Mouse (Mus musculus) limb, embryonic 14.5 days (tissue): ENCODE results near the gene Kcnk7. TPM values are rescaled to one million over a fixed set of nuclear protein-coding genes. Genes with fewer than 3 reads are reported as not detected.

Source experiments
- ATAC-seq: fragments of 200-750 bp; cut with Nextera tagmentation; 2 replicates; pipeline ENCODE4 v1.8.0; 2017; ENCODE audit warnings: low read depth, moderate number of reproducible peaks, moderate TSS enrichment; ENCODE audit not compliant: low FRiP score
- DNase-seq: peaks from one replicate; pipeline ENCODE4 v3.0.0-alpha.2; 2015; ENCODE audit warnings: low spot score
- H3K27ac ChIP-seq: fragments of 300-500 bp; sonication (generic); replicated peaks from 2 replicates; pipeline ENCODE4 v1.5.1; 2014; ENCODE audit warnings: low read depth, mild to moderate bottlenecking, low read length, moderate library complexity, mixed read lengths
- H3K27me3 ChIP-seq: fragments of 300-500 bp; sonication (generic); 2 replicates; pipeline ENCODE4 v1.6.1; 2014; ENCODE audit warnings: low read length, mixed read lengths; ENCODE audit not compliant: control insufficient read depth, insufficient read depth
- H3K36me3 ChIP-seq: fragments of 300-500 bp; sonication (generic); 2 replicates; pipeline ENCODE4 v1.6.1; 2014; ENCODE audit warnings: mild to moderate bottlenecking, low read length, moderate library complexity, mixed read lengths; ENCODE audit not compliant: control insufficient read depth, insufficient read depth
- H3K4me1 ChIP-seq: fragments of 300-500 bp; sonication (generic); 2 replicates; pipeline ENCODE4 v1.6.1; 2014; ENCODE audit warnings: antibody characterized with exemption, low read length, mixed read lengths; ENCODE audit not compliant: control insufficient read depth, insufficient read depth
- H3K4me2 ChIP-seq: fragments of 300-500 bp; sonication (generic); replicated peaks from 2 replicates; pipeline ENCODE4 v1.6.1; 2014; ENCODE audit warnings: low read depth, mild to moderate bottlenecking, low read length, moderate library complexity; ENCODE audit not compliant: severe bottlenecking
- H3K4me3 ChIP-seq: fragments of 300-500 bp; sonication (generic); replicated peaks from 2 replicates; pipeline ENCODE4 v1.5.1; 2014; ENCODE audit warnings: low read length
- H3K9ac ChIP-seq: fragments of 300-500 bp; sonication (generic); 2 replicates; pipeline ENCODE4 v1.6.1; 2014; ENCODE audit warnings: mild to moderate bottlenecking, low read depth, low read length, moderate library complexity; ENCODE audit not compliant: severe bottlenecking
- H3K9me3 ChIP-seq: fragments of 300-500 bp; sonication (generic); 2 replicates; pipeline ENCODE4 v1.6.1; 2016; ENCODE audit warnings: low read length; ENCODE audit not compliant: control insufficient read depth
- POLR2A ChIP-seq: fragments of 200-500 bp; IDR thresholded peaks from 2 replicates; pipeline ENCODE4 v1.8.0; 2012; ENCODE audit warnings: inconsistent platforms, mild to moderate bottlenecking, moderate library complexity, borderline replicate concordance; ENCODE audit not compliant: insufficient read depth, insufficient read length; ENCODE audit errors: extremely low read depth
- WGBS: fragments of 180-500 bp; shearing (Covaris S2); extraction: QIAGEN DNeasy Blood & Tissue Kit; methylation state at CpG from one replicate; pipeline ENCODE4 v1.1.7; 2014; 5-methylcytosine and 5-hydroxymethylcytosine counted together
- polyA plus RNA-seq, 2 experiments: library from polyadenylated mRNA; depleted of rRNA in 1 of 2; stranded (reverse) in 1 of 2; unstranded in 1 of 2; fragments of >200 nt; fragmentation: Nextera tagmentation in 1 of 2; extraction: Ambion mirVana in 1 of 2; gene quantifications; 2 replicates each; pipeline versions ENCODE4 v1.2.1 to v1.2.3; 2012 to 2014

Kcnk7 gene
- polyA plus RNA-seq (2012; rRNA removed) (0.41 and 0.63 TPM in 2 replicates), polyA plus RNA-seq (2014; fragmentation: Nextera tagmentation; extraction: Ambion mirVana) (0.65 and 0.81 TPM in 2 replicates)

- H3K9me3 ChIP-seq = no peaks in the 10 kb centered on the region
- peaks cover 9% of the 10 kb centered on the region; the same call in 1 of the 2 replicates for H3K4me1 ChIP-seq
- ATAC-seq (peak; percentile 12), DNase-seq (no peak)
- no peak within 1 kb of the TSS for H3K4me3 ChIP-seq
- H3K4me2 ChIP-seq = no peak within 1 kb of the TSS
- H3K36me3 ChIP-seq = peaks cover 75% of the 10 kb centered on the region
- no peak for TF ChIP-seq POLR2A
- 66% methylated on average over 17 of the region's 17 CpGs for WGBS
- no peak within 1 kb of the TSS for H3K9ac ChIP-seq
- no peaks in the 10 kb centered on the region for H3K27me3 ChIP-seq
- H3K27ac ChIP-seq = peak within 1 kb of the TSS; percentile 45
Observed at GRCm38 (mm10) chr19:5704163-5704800, at the start of gene Kcnk7. Gene Kcnk7 (plus strand): TSS chr19:5704367.

GRCm38 (mm10) chr19:5654720-5655298 lies 49.4 kb upstream of the Kcnk7 start:
- ATAC-seq (no peak; the same call in 1 of the 2 replicates), DNase-seq (no peak)
- 10% methylated on average over 43 of the region's 43 CpGs for WGBS

GRCm38 (mm10) chr19:5660942-5661751 lies 43.0 kb upstream of the Kcnk7 start:
- Histone ChIP-seq H3K27ac (no peak overlapping the region), H3K9ac (0 out of 2 replicates have a peak overlapping the region, but pooled peaks have one; percentile 21)
- ATAC-seq = no peak

More at GRCm38 (mm10) chr19:5654720-5655298, 49.4 kb upstream of the Kcnk7 start:
- Histone ChIP-seq H3K4me1 (peaks cover 14% of the 10 kb centered on the region), H3K27ac (no peak overlapping the region), H3K4me2 (peak overlapping the region; percentile 79), H3K36me3 (peaks cover 47% of the 10 kb centered on the region), H3K27me3 (peaks cover 18% of the 10 kb centered on the region; the same call in 1 of the 2 replicates), H3K9me3 (no peaks in the 10 kb centered on the region), H3K9ac (peak overlapping the region; percentile 52), H3K4me3 (peak overlapping the region; percentile 42)
- TF ChIP-seq POLR2A = no peak

GRCm38 (mm10) chr19:5662310-5662709 lies 41.9 kb upstream of the Kcnk7 start:
- peak overlapping the region; percentile 50 for H3K4me2 ChIP-seq
- H3K4me3 ChIP-seq = peak overlapping the region; percentile 46
- no peaks in the 10 kb centered on the region for H3K9me3 ChIP-seq
- TF ChIP-seq POLR2A = no peak
- H3K27ac ChIP-seq = peak overlapping the region; percentile 80
- peaks cover 49% of the 10 kb centered on the region for H3K36me3 ChIP-seq
- peaks cover 15% of the 10 kb centered on the region for H3K4me1 ChIP-seq
- no peaks in the 10 kb centered on the region for H3K27me3 ChIP-seq
- 60% methylated on average over 8 of the region's 8 CpGs for WGBS
- DNase-seq = no peak
- H3K9ac ChIP-seq = peak overlapping the region; percentile 54; the same call in 1 of the 2 replicates
- no peak for ATAC-seq

More at GRCm38 (mm10) chr19:5660942-5661751, 43.0 kb upstream of the Kcnk7 start:
- Histone ChIP-seq H3K4me2 (peak overlapping the region; percentile 11), H3K36me3 (peaks cover 42% of the 10 kb centered on the region), H3K9me3 (no peaks in the 10 kb centered on the region), H3K27me3 (no peaks in the 10 kb centered on the region), H3K4me1 (peaks cover 15% of the 10 kb centered on the region), H3K4me3 (no peak overlapping the region)
- no peak for TF ChIP-seq POLR2A
- WGBS = 86% methylated on average over 16 of the region's 16 CpGs
- no peak for DNase-seq
